Mouse (Mus musculus): Measurements from ENCODE around the gene Ehd1.

- TF ChIP-seq CTCF (IDR thresholded peaks at IDR 0.05; ENCODE audit: low read depth), result no peak
- TF ChIP-seq EP300 (optimal IDR thresholded peaks at IDR 0.05), result no peak
These were observed 3.1 kb downstream of the Ehd1 start for GRCm38 (mm10) chr19:6279481-6280144.
